Mouse (Mus musculus) heart, postnatal 0 days (tissue): ENCODE data around the gene Chn2. TPM values are rescaled to one million over a fixed set of nuclear protein-coding genes. Genes with fewer than 3 reads are reported as not detected.

Experiments used
- ATAC-seq: fragments of 200-750 bp; cut with Nextera tagmentation; 2 replicates; pipeline ENCODE4 v1.8.0; 2017; ENCODE audit warnings: low read depth, moderate number of reproducible peaks, moderate library complexity; ENCODE audit not compliant: insufficient read depth
- DNase-seq: peaks from one replicate; pipeline ENCODE4 v3.0.0-alpha.2; 2016; ENCODE audit warnings: low spot score
- H3K27ac ChIP-seq: fragments of 300-500 bp; sonication (generic); 2 replicates; pipeline ENCODE4 v1.5.1; 2014; ENCODE audit warnings: low read depth, mild to moderate bottlenecking
- H3K27me3 ChIP-seq: fragments of 300-500 bp; sonication (generic); 2 replicates; pipeline ENCODE4 v1.6.1; 2014; ENCODE audit warnings: low read length, mixed read lengths; ENCODE audit not compliant: control insufficient read depth, insufficient read depth
- H3K36me3 ChIP-seq: fragments of 300-500 bp; sonication (generic); replicated peaks from 2 replicates; pipeline ENCODE4 v1.6.1; 2014; ENCODE audit warnings: low read length, mixed read lengths; ENCODE audit not compliant: control insufficient read depth, insufficient read depth
- H3K4me1 ChIP-seq: fragments of 300-500 bp; sonication (generic); 2 replicates; pipeline ENCODE4 v1.6.1; 2014; ENCODE audit warnings: antibody characterized with exemption; ENCODE audit not compliant: control insufficient read depth, insufficient read depth
- H3K4me2 ChIP-seq: fragments of 300-500 bp; sonication (generic); 2 replicates; pipeline ENCODE4 v1.6.1; 2014; ENCODE audit warnings: low read depth, mild to moderate bottlenecking, low read length, moderate library complexity
- H3K4me3 ChIP-seq: fragments of 300-500 bp; sonication (generic); 2 replicates; pipeline ENCODE4 v1.5.1; 2014; ENCODE audit warnings: low read depth, low read length
- H3K9ac ChIP-seq: fragments of 300-500 bp; sonication (generic); replicated peaks from 2 replicates; pipeline ENCODE4 v1.6.1; 2014; ENCODE audit warnings: low read depth, low read length, mixed read lengths
- H3K9me3 ChIP-seq: fragments of 300-500 bp; sonication (generic); replicated peaks from 2 replicates; pipeline ENCODE4 v1.6.1; 2016; ENCODE audit warnings: low read length; ENCODE audit not compliant: control insufficient read depth
- CTCF ChIP-seq: IDR thresholded peaks from 2 replicates; pipeline ENCODE4 v1.5.1; 2016; ENCODE audit warnings: antibody characterized with exemption, control low read depth, low read depth
- EP300 ChIP-seq: IDR thresholded peaks from 2 replicates; pipeline ENCODE4 v1.6.1; 2016; ENCODE audit warnings: antibody characterized with exemption, low read depth
- WGBS: fragments of 180-500 bp; shearing (Covaris S2); extraction: QIAGEN DNeasy Blood & Tissue Kit; methylation state at CpG from one replicate; pipeline ENCODE4 v1.1.7; 2014; 5-methylcytosine and 5-hydroxymethylcytosine counted together
- polyA plus RNA-seq: library from polyadenylated mRNA; unstranded; fragments of >200 nt; fragmentation: Nextera tagmentation; extraction: Ambion mirVana; gene quantifications from 2 replicates; pipeline ENCODE4 v1.2.1, GENCODE M21; 2015
- total RNA-seq: library from RNA; depleted of rRNA; stranded (reverse); fragments of >200 nt; gene quantifications from 2 replicates; pipeline ENCODE4 v1.2.3, GENCODE M21; 2014; ENCODE audit warnings: low replicate concordance

Gene Chn2
- total and polyA plus RNA-seq, 2 experiments from 2014 or later = 2.0 to 12.2 TPM

DNA sequence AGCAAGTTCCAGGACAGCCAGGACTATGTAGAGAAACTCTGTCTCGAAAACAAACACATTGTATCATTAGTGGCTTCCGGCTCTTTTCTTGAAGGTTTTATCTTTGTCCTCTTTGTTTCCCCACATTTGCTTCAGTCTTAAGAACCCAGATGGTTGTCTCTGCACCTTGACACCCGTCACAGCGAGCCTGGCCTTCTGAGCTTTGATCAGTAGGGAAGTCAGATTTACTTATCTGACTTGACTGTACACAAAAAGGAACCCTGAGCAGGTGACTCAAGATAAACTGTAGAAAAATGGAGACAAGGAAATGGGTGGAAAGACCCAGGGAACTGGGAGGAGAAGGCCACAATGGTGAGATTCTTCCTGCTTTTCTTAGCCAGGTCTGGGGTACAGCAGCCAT is 79.5 kb downstream of the Chn2 start:
- no peak overlapping the region for H3K27ac ChIP-seq
- H3K9me3 ChIP-seq = no peaks in the 10 kb centered on the region
- H3K36me3 ChIP-seq = no peaks in the 10 kb centered on the region
- DNase-seq (no peak), ATAC-seq (no peak)
- H3K27me3 ChIP-seq = no peaks in the 10 kb centered on the region
- no peak overlapping the region for H3K9ac ChIP-seq
- no peak overlapping the region for H3K4me2 ChIP-seq
- TF ChIP-seq EP300 (no peak), CTCF (no peak)
- H3K4me1 ChIP-seq = no peaks in the 10 kb centered on the region
- 59% methylated on average over 4 of the region's 4 CpGs for WGBS
- H3K4me3 ChIP-seq = no peak overlapping the region

GRCm38 (mm10) chr6:54119461-54119860 is 80.1 kb downstream of the Chn2 start:
- Histone ChIP-seq H3K27me3 (no peaks in the 10 kb centered on the region), H3K4me1 (no peaks in the 10 kb centered on the region), H3K9me3 (no peaks in the 10 kb centered on the region), H3K27ac (no peak overlapping the region), H3K4me3 (no peak overlapping the region), H3K9ac (no peak overlapping the region), H3K4me2 (no peak overlapping the region), H3K36me3 (no peaks in the 10 kb centered on the region)
- ATAC-seq = no peak
- TF ChIP-seq CTCF (no peak), EP300 (no peak)
- WGBS = 93% methylated on average over 2 of the region's 2 CpGs
- DNase-seq = no peak

DNA sequence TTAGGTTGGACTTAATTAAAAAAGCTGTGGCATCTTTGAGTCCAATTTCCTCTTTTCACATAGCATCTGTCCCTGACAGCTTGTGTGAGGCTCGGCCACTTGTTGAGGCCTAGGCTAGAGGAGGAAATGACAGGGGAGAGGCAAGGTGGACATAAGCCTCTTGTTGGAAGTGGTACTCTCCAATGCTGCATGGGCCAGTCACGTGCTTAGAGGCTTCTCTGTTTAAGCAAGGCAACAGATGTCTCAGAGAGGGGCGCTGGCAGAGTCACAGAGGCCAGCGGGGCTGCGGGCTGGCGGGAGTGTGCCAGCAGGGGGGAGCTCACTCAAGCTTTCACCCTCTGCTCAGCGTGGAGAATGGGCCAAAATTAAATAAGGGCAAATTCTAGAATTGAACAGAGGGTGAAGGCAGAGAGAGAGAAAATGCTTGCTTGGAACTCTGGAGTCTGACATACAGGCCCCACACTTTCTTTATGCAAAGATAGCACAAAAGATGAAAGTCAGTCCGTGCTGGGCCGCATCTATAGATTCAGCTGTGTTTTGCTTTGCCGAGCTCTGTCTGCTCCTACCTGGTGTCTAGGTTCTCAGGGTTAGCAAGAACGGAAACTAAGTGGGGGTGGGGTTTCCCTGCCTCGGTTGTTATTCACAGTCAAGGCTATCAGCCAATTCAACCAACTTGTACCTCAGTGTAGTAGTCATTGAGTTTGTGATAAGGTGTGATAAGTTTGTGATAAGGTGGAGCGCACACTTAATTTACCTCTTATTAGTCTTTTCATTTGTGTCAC is 80.7 kb downstream of the Chn2 start:
- Histone ChIP-seq H3K4me2 (no peak overlapping the region), H3K9ac (no peak overlapping the region), H3K4me1 (no peaks in the 10 kb centered on the region), H3K27me3 (no peaks in the 10 kb centered on the region), H3K27ac (no peak overlapping the region), H3K9me3 (no peaks in the 10 kb centered on the region), H3K36me3 (no peaks in the 10 kb centered on the region), H3K4me3 (no peak overlapping the region)
- TF ChIP-seq CTCF (no peak), EP300 (no peak)
- ATAC-seq (no peak), DNase-seq (no peak)
- WGBS = 42% methylated on average over 13 of the region's 13 CpGs

GRCm38 (mm10) chr6:54120889-54121288 is 81.5 kb downstream of the Chn2 start:
- H3K4me2 ChIP-seq = no peak overlapping the region
- WGBS = 81% methylated on average over 5 of the region's 5 CpGs
- no peak for TF ChIP-seq EP300
- no peak for TF ChIP-seq CTCF
- no peaks in the 10 kb centered on the region for H3K4me1 ChIP-seq
- H3K4me3 ChIP-seq = no peak overlapping the region
- H3K9me3 ChIP-seq = no peaks in the 10 kb centered on the region
- no peak overlapping the region for H3K9ac ChIP-seq
- DNase-seq = no peak
- ATAC-seq = no peak
- H3K27me3 ChIP-seq = no peaks in the 10 kb centered on the region
- no peak overlapping the region for H3K27ac ChIP-seq
- H3K36me3 ChIP-seq = no peaks in the 10 kb centered on the region

- no peak overlapping the region for H3K4me3 ChIP-seq
- no peaks in the 10 kb centered on the region for H3K4me1 ChIP-seq
- H3K27ac ChIP-seq = no peak overlapping the region
- 0 out of 2 replicates have a peak, but pooled peaks cover 3% of the 10 kb centered on the region for H3K27me3 ChIP-seq
- H3K36me3 ChIP-seq = no peaks in the 10 kb centered on the region
- H3K9me3 ChIP-seq = no peaks in the 10 kb centered on the region
- ATAC-seq (no peak), DNase-seq (no peak)
- no peak overlapping the region for H3K9ac ChIP-seq
- WGBS = 65% methylated on average over 3 of the region's 3 CpGs
- H3K4me2 ChIP-seq = no peak overlapping the region
- TF ChIP-seq EP300 = no peak
- no peak for TF ChIP-seq CTCF
These were observed 85.2 kb downstream of the Chn2 start for GRCm38 (mm10) chr6:54124519-54124918.

DNA sequence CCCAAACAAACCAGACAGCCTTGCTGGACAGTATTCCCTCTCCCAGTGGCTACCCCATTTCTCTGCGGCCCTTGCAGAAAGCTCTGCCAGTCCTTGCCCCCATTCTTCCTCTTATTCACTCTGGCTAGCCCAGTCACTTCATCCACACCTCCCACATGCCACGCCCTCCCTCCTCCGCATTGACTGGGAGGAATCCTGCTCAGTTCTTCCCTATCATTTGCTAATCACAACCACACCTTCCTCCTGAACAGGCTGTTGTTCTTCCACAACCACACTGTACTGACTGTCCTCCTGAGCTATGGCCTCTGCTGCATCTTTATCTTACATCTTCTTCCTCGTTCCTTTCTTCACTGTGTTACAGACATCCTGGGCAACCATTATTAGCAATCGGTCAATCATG is 86.2 kb downstream of the Chn2 start:
- Histone ChIP-seq H3K9ac (no peak overlapping the region), H3K4me2 (no peak overlapping the region), H3K4me1 (no peaks in the 10 kb centered on the region), H3K36me3 (no peaks in the 10 kb centered on the region), H3K27ac (no peak overlapping the region), H3K4me3 (no peak overlapping the region), H3K9me3 (no peaks in the 10 kb centered on the region), H3K27me3 (0 out of 2 replicates have a peak, but pooled peaks cover 3% of the 10 kb centered on the region)
- ATAC-seq = no peak
- no peak for DNase-seq
- TF ChIP-seq EP300 (no peak), CTCF (no peak)
- WGBS = 75% methylated on average over 5 of the region's 5 CpGs
